Mouse (Mus musculus): ENCODE data around the gene Blm.

GRCm38 (mm10) chr7:80561271-80561670 is 26.4 kb upstream of the Blm start:
- TF ChIP-seq POLR2A (IDR thresholded peaks at IDR 0.05; ENCODE audit: control insufficient read depth, extremely low read depth, insufficient read depth, low read length, poor library complexity) (no peak), CTCF (IDR thresholded peaks at IDR 0.05; ENCODE audit: borderline replicate concordance, control insufficient read depth, extremely low read depth, insufficient read depth, low read length, poor library complexity) (no peak)
